Mouse (Mus musculus): ENCODE results near the gene Figla. TPM values are rescaled to one million over a fixed set of nuclear protein-coding genes. Genes with fewer than 3 reads are reported as not detected.

Figla gene
- polyA plus RNA-seq (2012; ENCODE audit: low replicate concordance) = not detected in 2 replicates

GRCm38 (mm10) chr6:86015871-86016270, at the start of gene Figla:
TSS of gene Figla (plus strand) at chr6:86016171.

GRCm38 (mm10) chr6:86028601-86029322, 12.8 kb downstream of the Figla start, which contains the start of gene Add2:
TSS of gene Add2 (plus strand) at chr6:86028681.

Other genes starting within 250 kb of the Figla start
- gene Nat8f6, start 195.2 kb upstream of the Figla start, polyA plus RNA-seq (2012; ENCODE audit: low replicate concordance) = 0.15 TPM in 1 of 2 replicates, not detected in the other
- gene Nat8f5, start 195.2 kb upstream of the Figla start, polyA plus RNA-seq (2012; ENCODE audit: low replicate concordance) = not detected in 2 replicates
- gene Nat8, start 184.1 kb upstream of the Figla start, polyA plus RNA-seq (2012; ENCODE audit: low replicate concordance) = not detected in 2 replicates
- gene Nat8f2, start 147.0 kb upstream of the Figla start, polyA plus RNA-seq (2012; ENCODE audit: low replicate concordance) = not detected in 2 replicates
- 0.22 and 0.34 TPM in 2 replicates for gene Nat8f4, start 111.3 kb upstream of the Figla start, polyA plus RNA-seq (2012; ENCODE audit: low replicate concordance)
- gene Tprkb, start 104.3 kb upstream of the Figla start, polyA plus RNA-seq (2012; ENCODE audit: low replicate concordance) = 2.4 and 3.2 TPM in 2 replicates
- gene Nat8f1, start 100.5 kb upstream of the Figla start, polyA plus RNA-seq (2012; ENCODE audit: low replicate concordance) = 0.23 and 1.2 TPM in 2 replicates
- 61.0 and 73.2 TPM in 2 replicates for gene Dusp11, start 54.5 kb upstream of the Figla start, polyA plus RNA-seq (2012; ENCODE audit: low replicate concordance)
- 2.4 and 22.5 TPM in 2 replicates for gene Add2, start 12.5 kb downstream of the Figla start, polyA plus RNA-seq (2012; ENCODE audit: low replicate concordance)
- gene Tgfa, start 179.1 kb downstream of the Figla start, polyA plus RNA-seq (2012; ENCODE audit: low replicate concordance) = 0.39 and 0.42 TPM in 2 replicates